Mouse (Mus musculus): Measurements from ENCODE around the gene Fig4. TPM values are rescaled to one million over a fixed set of nuclear protein-coding genes. Genes with fewer than 3 reads are reported as not detected.

The Fig4 gene
- polyA plus RNA-seq, 1 experiment from 2014 or later, result 34.4 TPM

- 93% methylated on average over 1 of the region's 1 CpGs for WGBS
- H3K9ac ChIP-seq (replicated peaks; ENCODE audit: low read depth, low read length), result no peak overlapping the region
Measured at GRCm38 (mm10) chr10:41274871-41275270, 28.2 kb downstream of the Fig4 start.

GRCm38 (mm10) chr10:41271860-41272259 lies 31.2 kb downstream of the Fig4 start:
- Histone ChIP-seq H3K36me3 (ENCODE audit: control insufficient read depth, insufficient read depth) (0 out of 2 replicates have a peak, but pooled peaks cover under 1% of the 10 kb centered on the region), H3K4me3 (replicated peaks; ENCODE audit: low read length) (no peak overlapping the region), H3K4me1 (replicated peaks; ENCODE audit: control insufficient read depth, insufficient read depth, low read length) (no peaks in the 10 kb centered on the region), H3K27ac (ENCODE audit: low read length) (no peak overlapping the region), H3K9me3 (ENCODE audit: control insufficient read depth, low read length) (no peaks in the 10 kb centered on the region), H3K27me3 (replicated peaks; ENCODE audit: control insufficient read depth, insufficient read depth, low read length) (no peaks in the 10 kb centered on the region), H3K9ac (replicated peaks; ENCODE audit: low read depth, low read length) (no peak overlapping the region), H3K4me2 (ENCODE audit: low read length) (no peak overlapping the region)
- 50% methylated on average over 7 of the region's 7 CpGs for WGBS
- ATAC-seq, result no peak

More at GRCm38 (mm10) chr10:41274871-41275270, 28.2 kb downstream of the Fig4 start:
- Histone ChIP-seq H3K4me1 (replicated peaks; ENCODE audit: control insufficient read depth, insufficient read depth, low read length) (no peaks in the 10 kb centered on the region), H3K4me2 (ENCODE audit: low read length) (no peak overlapping the region), H3K9me3 (ENCODE audit: control insufficient read depth, low read length) (no peaks in the 10 kb centered on the region), H3K4me3 (replicated peaks; ENCODE audit: low read length) (no peak overlapping the region), H3K27me3 (replicated peaks; ENCODE audit: control insufficient read depth, insufficient read depth, low read length) (no peaks in the 10 kb centered on the region), H3K27ac (ENCODE audit: low read length) (no peak overlapping the region), H3K36me3 (ENCODE audit: control insufficient read depth, insufficient read depth) (0 out of 2 replicates have a peak, but pooled peaks cover 4% of the 10 kb centered on the region)
- ATAC-seq, result no peak

DNA sequence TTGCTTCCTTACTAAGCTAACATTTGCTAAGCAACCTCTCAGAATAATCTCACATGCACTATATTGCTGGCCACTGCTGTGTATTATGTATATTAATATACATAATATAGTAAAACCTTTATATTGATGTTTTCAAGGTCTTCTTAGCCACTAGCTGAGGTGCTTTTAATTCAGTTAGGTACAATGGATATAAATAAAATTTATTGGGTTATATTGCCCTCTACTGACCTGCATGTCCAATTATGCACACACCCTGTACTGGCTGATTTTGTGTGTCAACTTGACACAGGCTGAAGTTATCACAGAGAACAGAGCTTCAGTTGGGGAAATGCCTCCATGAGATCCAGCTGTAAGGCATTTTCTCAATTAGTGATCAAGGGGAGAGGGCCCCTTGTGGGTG lies 41.2 kb downstream of the Fig4 start:
- Histone ChIP-seq H3K4me3 (replicated peaks; ENCODE audit: low read length) (no peak overlapping the region), H3K9me3 (ENCODE audit: control insufficient read depth, low read length) (no peaks in the 10 kb centered on the region), H3K27ac (ENCODE audit: low read length) (no peak overlapping the region), H3K4me2 (ENCODE audit: low read length) (no peak overlapping the region), H3K4me1 (replicated peaks; ENCODE audit: control insufficient read depth, insufficient read depth, low read length) (no peaks in the 10 kb centered on the region), H3K27me3 (replicated peaks; ENCODE audit: control insufficient read depth, insufficient read depth, low read length) (no peaks in the 10 kb centered on the region), H3K9ac (replicated peaks; ENCODE audit: low read depth, low read length) (no peak overlapping the region), H3K36me3 (ENCODE audit: control insufficient read depth, insufficient read depth) (0 out of 2 replicates have a peak, but pooled peaks cover 2% of the 10 kb centered on the region)
- no peak for ATAC-seq

DNA sequence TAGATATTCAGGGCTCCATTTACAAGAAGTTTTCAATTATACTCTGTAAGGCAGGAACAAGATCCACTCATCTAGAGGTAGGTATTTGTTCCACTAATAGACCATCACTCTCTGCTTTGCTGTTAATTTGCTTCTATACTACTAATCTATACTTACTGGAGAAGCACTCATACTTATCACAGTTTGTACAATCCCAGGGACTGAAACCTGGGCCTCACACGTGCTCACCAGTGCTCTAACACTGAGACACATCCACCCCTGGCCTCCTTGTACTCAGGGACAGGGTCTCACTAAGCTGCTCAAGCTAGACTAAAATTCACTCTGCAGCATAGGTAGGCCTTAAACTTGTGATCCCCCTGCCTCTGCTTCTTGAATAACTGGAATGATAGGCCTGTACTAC lies 41.8 kb downstream of the Fig4 start:
- Histone ChIP-seq H3K27me3 (replicated peaks; ENCODE audit: control insufficient read depth, insufficient read depth, low read length) (no peaks in the 10 kb centered on the region), H3K4me1 (replicated peaks; ENCODE audit: control insufficient read depth, insufficient read depth, low read length) (no peaks in the 10 kb centered on the region), H3K4me2 (ENCODE audit: low read length) (no peak overlapping the region), H3K36me3 (ENCODE audit: control insufficient read depth, insufficient read depth) (0 out of 2 replicates have a peak, but pooled peaks cover 2% of the 10 kb centered on the region), H3K9ac (replicated peaks; ENCODE audit: low read depth, low read length) (no peak overlapping the region), H3K9me3 (ENCODE audit: control insufficient read depth, low read length) (no peaks in the 10 kb centered on the region), H3K4me3 (replicated peaks; ENCODE audit: low read length) (no peak overlapping the region), H3K27ac (ENCODE audit: low read length) (no peak overlapping the region)
- no peak for ATAC-seq
- WGBS, result 36% methylated on average over 1 of the region's 1 CpGs

DNA sequence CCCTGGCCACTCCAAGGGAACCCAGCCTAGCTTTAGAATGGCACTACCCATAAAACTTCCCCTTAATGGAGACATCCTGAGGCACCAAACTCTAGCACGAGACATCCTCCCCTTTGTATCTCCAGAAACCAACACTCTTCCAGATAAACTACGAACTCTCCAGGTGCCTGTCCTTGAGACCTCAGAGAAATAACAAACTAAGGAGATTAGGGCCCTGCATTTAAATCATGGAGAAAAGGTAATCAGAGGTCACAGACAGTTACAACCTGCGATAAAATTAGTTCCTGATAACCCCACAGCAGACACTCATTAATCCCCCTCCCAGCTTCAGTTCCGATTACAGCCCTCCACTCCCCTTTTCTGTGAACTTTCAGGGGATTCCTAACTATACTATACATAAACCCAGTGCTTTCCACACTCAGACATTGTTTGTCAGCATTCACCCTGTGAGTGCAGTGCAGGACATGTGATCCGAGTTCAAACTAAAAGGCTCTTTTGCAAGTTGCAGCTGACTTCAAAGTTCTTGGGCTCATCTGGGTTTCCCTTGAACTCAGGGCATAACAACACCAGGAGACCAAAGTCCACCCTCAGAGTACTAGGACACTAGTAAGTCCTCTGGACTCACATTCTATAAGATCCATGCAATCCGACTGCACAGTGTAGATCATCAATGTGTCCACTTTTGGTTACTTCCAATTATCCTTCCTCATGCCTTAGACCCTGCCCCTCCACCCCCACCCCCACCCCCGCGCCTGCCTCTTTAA lies 42.6 kb downstream of the Fig4 start:
- H3K4me2 ChIP-seq (ENCODE audit: low read length), result no peak overlapping the region
- no peak overlapping the region for H3K4me3 ChIP-seq (replicated peaks; ENCODE audit: low read length)
- no peak overlapping the region for H3K27ac ChIP-seq (ENCODE audit: low read length)
- no peak for ATAC-seq
- no peak overlapping the region for H3K9ac ChIP-seq (replicated peaks; ENCODE audit: low read depth, low read length)
- 52% methylated on average over 8 of the region's 8 CpGs for WGBS
- no peaks in the 10 kb centered on the region for H3K27me3 ChIP-seq (replicated peaks; ENCODE audit: control insufficient read depth, insufficient read depth, low read length)
- H3K4me1 ChIP-seq (replicated peaks; ENCODE audit: control insufficient read depth, insufficient read depth, low read length), result no peaks in the 10 kb centered on the region
- H3K36me3 ChIP-seq (ENCODE audit: control insufficient read depth, insufficient read depth), result peaks cover 5% of the 10 kb centered on the region; the same call in 1 of the 2 replicates
- H3K9me3 ChIP-seq (ENCODE audit: control insufficient read depth, low read length), result no peaks in the 10 kb centered on the region

DNA sequence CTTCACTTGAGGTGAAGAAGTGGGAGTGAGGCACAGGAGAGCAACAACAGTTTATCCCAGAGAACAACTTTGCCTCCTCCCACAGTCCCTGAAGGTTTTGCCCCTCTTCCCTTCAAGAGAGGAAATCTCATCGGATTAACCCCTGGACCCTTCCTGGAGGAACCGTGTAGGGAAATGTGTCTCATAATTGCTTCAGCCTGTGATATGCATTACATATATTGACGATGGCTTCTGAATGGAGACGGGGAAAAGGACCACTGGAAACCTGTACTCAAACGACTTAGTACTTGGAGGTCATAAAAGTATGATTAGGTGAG lies 52.4 kb downstream of the Fig4 start:
- ATAC-seq, result no peak
- Histone ChIP-seq H3K9ac (replicated peaks; ENCODE audit: low read depth, low read length) (no peak overlapping the region), H3K9me3 (ENCODE audit: control insufficient read depth, low read length) (no peaks in the 10 kb centered on the region), H3K27ac (ENCODE audit: low read length) (no peak overlapping the region), H3K4me3 (replicated peaks; ENCODE audit: low read length) (no peak overlapping the region), H3K4me2 (ENCODE audit: low read length) (no peak overlapping the region), H3K27me3 (replicated peaks; ENCODE audit: control insufficient read depth, insufficient read depth, low read length) (no peaks in the 10 kb centered on the region), H3K36me3 (ENCODE audit: control insufficient read depth, insufficient read depth) (peaks cover 13% of the 10 kb centered on the region), H3K4me1 (replicated peaks; ENCODE audit: control insufficient read depth, insufficient read depth, low read length) (no peaks in the 10 kb centered on the region)
- 78% methylated on average over 5 of the region's 5 CpGs for WGBS

DNA sequence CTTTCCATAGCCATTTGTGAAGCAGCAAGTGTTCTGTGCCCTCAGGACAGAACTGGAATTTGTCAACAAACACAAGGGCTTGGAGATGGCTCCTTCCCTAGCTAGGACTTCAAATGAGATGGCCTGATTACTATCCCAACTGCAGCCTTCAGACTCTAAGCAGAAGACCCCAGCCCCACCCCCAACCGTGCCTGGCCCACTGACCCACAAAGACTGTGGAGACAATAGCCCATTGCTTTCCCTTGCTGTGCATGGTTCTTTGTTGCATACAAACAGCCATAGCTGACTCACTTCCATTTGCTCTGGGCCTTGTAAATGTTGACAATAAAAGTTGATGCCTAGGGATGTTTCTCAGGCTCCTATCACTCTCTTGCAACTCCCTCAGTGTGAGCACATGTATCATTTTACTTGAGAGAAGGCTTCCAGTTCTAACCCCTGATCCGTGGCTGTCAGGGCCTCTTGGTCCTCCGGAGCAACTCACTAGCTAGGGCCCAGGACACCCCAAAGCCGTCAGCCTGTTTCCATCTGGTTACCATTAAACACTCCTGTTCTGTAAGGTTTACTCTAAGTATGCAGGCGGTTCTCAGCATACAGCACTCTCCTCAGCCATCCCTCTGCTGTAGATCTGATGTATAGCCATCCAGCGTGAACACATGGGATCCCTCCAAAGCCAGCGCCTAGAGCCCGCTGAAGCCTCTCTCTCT lies 52.9 kb downstream of the Fig4 start:
- WGBS, result 66% methylated on average over 8 of the region's 8 CpGs
- ATAC-seq, result no peak
- no peaks in the 10 kb centered on the region for H3K9me3 ChIP-seq (ENCODE audit: control insufficient read depth, low read length)

DNA sequence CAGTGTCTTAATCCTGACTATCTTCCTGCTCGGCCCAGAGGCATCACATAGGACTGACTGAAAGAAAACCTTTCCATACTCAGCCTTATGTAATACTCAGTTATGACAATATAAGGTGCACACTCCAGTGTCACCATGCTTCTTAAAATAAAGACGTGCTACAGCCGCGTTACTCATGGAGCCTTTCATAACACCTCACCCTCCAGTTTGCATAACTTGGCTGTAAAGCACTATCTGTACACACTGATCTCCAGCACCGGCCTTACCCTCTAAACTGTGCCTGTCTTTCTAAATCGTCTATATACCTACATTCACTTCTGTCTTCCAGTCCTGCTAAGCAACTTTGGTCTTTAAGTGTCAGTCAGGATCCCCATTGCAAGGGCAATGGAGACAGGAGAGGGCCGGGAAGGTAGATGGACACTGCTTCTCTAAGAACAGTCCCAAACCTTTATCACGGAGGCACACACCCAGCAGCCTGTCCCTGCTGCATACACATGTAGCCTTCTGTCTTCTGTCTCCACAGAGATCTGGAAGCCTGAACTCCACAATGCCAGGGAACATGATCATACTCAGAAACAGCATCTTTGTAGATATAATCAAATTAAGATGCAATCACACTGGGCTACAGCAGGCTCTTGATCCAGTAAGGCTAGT lies 53.9 kb downstream of the Fig4 start:
- H3K36me3 ChIP-seq (ENCODE audit: control insufficient read depth, insufficient read depth), result peaks cover 11% of the 10 kb centered on the region
- H3K27ac ChIP-seq (ENCODE audit: low read length), result no peak overlapping the region
- H3K4me2 ChIP-seq (ENCODE audit: low read length), result no peak overlapping the region
- H3K4me1 ChIP-seq (replicated peaks; ENCODE audit: control insufficient read depth, insufficient read depth, low read length), result no peaks in the 10 kb centered on the region
- no peak for ATAC-seq
- H3K9ac ChIP-seq (replicated peaks; ENCODE audit: low read depth, low read length), result no peak overlapping the region
- H3K27me3 ChIP-seq (replicated peaks; ENCODE audit: control insufficient read depth, insufficient read depth, low read length), result no peaks in the 10 kb centered on the region
- H3K9me3 ChIP-seq (ENCODE audit: control insufficient read depth, low read length), result no peaks in the 10 kb centered on the region
- H3K4me3 ChIP-seq (replicated peaks; ENCODE audit: low read length), result no peak overlapping the region
- WGBS, result 96% methylated on average over 8 of the region's 8 CpGs

More for the DNA sequence above, 52.9 kb downstream of the Fig4 start:
- no peaks in the 10 kb centered on the region for H3K27me3 ChIP-seq (replicated peaks; ENCODE audit: control insufficient read depth, insufficient read depth, low read length)
- no peak overlapping the region for H3K9ac ChIP-seq (replicated peaks; ENCODE audit: low read depth, low read length)
- H3K4me3 ChIP-seq (replicated peaks; ENCODE audit: low read length), result no peak overlapping the region
- H3K4me2 ChIP-seq (ENCODE audit: low read length), result no peak overlapping the region
- H3K4me1 ChIP-seq (replicated peaks; ENCODE audit: control insufficient read depth, insufficient read depth, low read length), result no peaks in the 10 kb centered on the region
- no peak overlapping the region for H3K27ac ChIP-seq (ENCODE audit: low read length)
- H3K36me3 ChIP-seq (ENCODE audit: control insufficient read depth, insufficient read depth), result peaks cover 11% of the 10 kb centered on the region

DNA sequence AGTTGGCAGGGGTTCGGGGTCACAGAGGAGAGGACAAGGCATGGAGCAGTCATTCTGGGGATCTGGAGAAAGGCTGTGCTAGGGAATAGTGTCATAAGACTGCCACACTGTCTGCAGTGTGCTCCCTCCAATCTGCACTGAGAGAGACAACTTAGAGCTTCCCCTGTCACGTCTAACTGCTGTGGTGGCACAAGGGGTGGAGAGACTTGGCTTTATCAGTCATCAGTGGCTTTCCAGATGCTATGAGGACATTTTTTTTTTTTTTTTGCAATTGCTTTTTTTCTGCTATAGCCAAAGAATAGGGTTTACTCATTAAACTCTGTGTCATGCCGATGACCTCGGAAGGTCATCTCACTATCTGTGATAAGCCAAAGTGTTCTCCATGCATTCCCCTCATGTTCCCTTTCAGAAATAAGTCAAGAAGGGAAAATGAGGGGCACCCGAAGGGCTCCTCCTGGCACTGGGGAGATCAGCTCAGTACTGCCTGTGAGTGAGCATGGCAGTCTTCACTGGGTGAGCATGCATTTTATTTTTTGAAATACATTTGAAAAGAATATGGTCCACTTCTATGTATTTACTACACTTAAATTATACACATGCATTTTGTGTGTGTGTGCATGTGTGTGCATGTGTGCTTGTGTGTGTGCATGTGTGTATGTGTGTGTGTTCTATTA lies 55.1 kb downstream of the Fig4 start:
- whole genome bisulfite sequencing, result 89% methylated on average over 5 of the region's 5 CpGs
- no peak overlapping the region for H3K4me2 ChIP-seq (ENCODE audit: low read length)
- H3K9ac ChIP-seq (replicated peaks; ENCODE audit: low read depth, low read length), result no peak overlapping the region
- ATAC-seq, result no peak
- no peaks in the 10 kb centered on the region for H3K4me1 ChIP-seq (replicated peaks; ENCODE audit: control insufficient read depth, insufficient read depth, low read length)
- H3K27ac ChIP-seq (ENCODE audit: low read length), result no peak overlapping the region
- peaks cover 8% of the 10 kb centered on the region for H3K36me3 ChIP-seq (ENCODE audit: control insufficient read depth, insufficient read depth)
- no peaks in the 10 kb centered on the region for H3K9me3 ChIP-seq (ENCODE audit: control insufficient read depth, low read length)
- no peaks in the 10 kb centered on the region for H3K27me3 ChIP-seq (replicated peaks; ENCODE audit: control insufficient read depth, insufficient read depth, low read length)
- H3K4me3 ChIP-seq (replicated peaks; ENCODE audit: low read length), result no peak overlapping the region
